Mouse (Mus musculus): ENCODE measurements around the gene Lrrc56. TPM values are rescaled to one million over a fixed set of nuclear protein-coding genes. Genes with fewer than 3 reads are reported as not detected.

Lrrc56 gene
- total and polyA plus RNA-seq, 3 experiments = 0.46 to 1.4 (median 0.93) TPM

- peak; percentile 96 for DNase-seq (ENCODE audit: extremely low read depth)
- no peak for TF ChIP-seq ZKSCAN1 (IDR thresholded peaks at IDR 0.05; ENCODE audit: borderline replicate concordance, low read depth, low read length)
- TF ChIP-seq SIN3A (IDR thresholded peaks at IDR 0.05; ENCODE audit: low read length) = peak; percentile 85; the same call in 1 of the 2 replicates
- TF ChIP-seq POLR2A (IDR thresholded peaks at IDR 0.05; ENCODE audit: low read depth, low read length) = peak; percentile 30; the same call in 1 of the 2 replicates
- no peak for TF ChIP-seq MEF2A (IDR thresholded peaks at IDR 0.05; ENCODE audit: borderline replicate concordance, low read depth, low read length)
- TF ChIP-seq MXI1 (IDR thresholded peaks at IDR 0.05; ENCODE audit: low read depth, low read length) = peak; percentile 99
- no peak for TF ChIP-seq ZC3H11A (IDR thresholded peaks at IDR 0.05; ENCODE audit: low read depth, low read length)
- TF ChIP-seq IRF4 (IDR thresholded peaks at IDR 0.05; ENCODE audit: low read depth, low read length) = no peak
- no peak for TF ChIP-seq USF2 (conservative IDR thresholded peaks at IDR 0.05; ENCODE audit: low read depth, low read length)
- peak; percentile 12; the same call in 1 of the 2 replicates for TF ChIP-seq HCFC1 (IDR thresholded peaks at IDR 0.05; ENCODE audit: low read depth, low read length)
- peak; percentile 59; the same call in 1 of the 2 replicates for TF ChIP-seq ELF1 (IDR thresholded peaks at IDR 0.05; ENCODE audit: low read depth, low read length)
- TF ChIP-seq EP300 (IDR thresholded peaks at IDR 0.05; ENCODE audit: low read length) = no peak
- no peak for TF ChIP-seq TBP (conservative IDR thresholded peaks at IDR 0.05; ENCODE audit: low read depth, low read length)
- no peak for TF ChIP-seq RAD21 (IDR thresholded peaks at IDR 0.05; ENCODE audit: low read depth, low read length)
- no peak for TF ChIP-seq TCF12 (IDR thresholded peaks at IDR 0.05; ENCODE audit: low read depth, low read length)
- TF ChIP-seq UBTF (IDR thresholded peaks at IDR 0.05; ENCODE audit: low read depth, low read length) = no peak
- no peak for TF ChIP-seq KAT2A (IDR thresholded peaks at IDR 0.05; ENCODE audit: insufficient replicate concordance, low read length)
- TF ChIP-seq NRF1 (IDR thresholded peaks at IDR 0.05; ENCODE audit: low read depth, low read length) = no peak
- TF ChIP-seq BHLHE40 (IDR thresholded peaks at IDR 0.05; ENCODE audit: low read depth, low read length) = no peak
- no peak for TF ChIP-seq JUN (IDR thresholded peaks at IDR 0.05; ENCODE audit: insufficient read depth, low read depth, low read length)
- no peak for TF ChIP-seq MYC (IDR thresholded peaks at IDR 0.05; ENCODE audit: low read depth, low read length)
- peak; percentile 52 for TF ChIP-seq ZNF384 (IDR thresholded peaks at IDR 0.05; ENCODE audit: low read depth, low read length)
- no peak for TF ChIP-seq ETS1 (conservative IDR thresholded peaks at IDR 0.05; ENCODE audit: low read depth, low read length)
- no peak for TF ChIP-seq POLR2AphosphoS2 (IDR thresholded peaks at IDR 0.05; ENCODE audit: low read depth, low read length)
- Histone ChIP-seq H3K9me3 (replicated peaks; ENCODE audit: low read length) (no peaks in the 10 kb centered on the region), H3K27ac (ENCODE audit: insufficient read depth, low read depth) (no peak overlapping the region), H3K4me2 (ENCODE audit: insufficient read depth, low read depth, poor library complexity, severe bottlenecking) (peak overlapping the region; percentile 86), H3K9ac (ENCODE audit: insufficient read depth, low read depth) (peak overlapping the region; percentile 56), H3K4me3 (replicated peaks in 1 of 3; ENCODE audit: low read depth in 2 of 3, low read length in 2 of 3, poor library complexity in 1 of 3) (peak overlapping the region; percentile 68 to 87 (median 85)), H3K36me3 (replicated peaks in 1 of 2; ENCODE audit: control insufficient read depth in 1 of 2, insufficient read depth in 1 of 2, low read length in 1 of 2) (peaks cover 25 to 27% of the 10 kb centered on the region in 2 experiments), H3K4me1 (ENCODE audit: control insufficient read depth in 1 of 2, insufficient read depth in 2 of 2) (peaks cover 6 to 18% of the 10 kb centered on the region in 2 experiments), H3K27me3 (replicated peaks) (no peaks in the 10 kb centered on the region), H3K79me2 (replicated peaks; ENCODE audit: control insufficient read depth, extremely low read depth, insufficient read depth, poor library complexity, severe bottlenecking) (no peaks in the 10 kb centered on the region)
- dilution Hi-C loops (cut with MboI; ENCODE audit: extremely low pct_ligation_motif_present, extremely low pct_unique_long_range_greater_than_20kb, low sequenced_read_pairs) (no loop called here), in situ Hi-C loops (cut with MboI; ENCODE audit: low pct_ligation_motif_present, low pct_unique_long_range_greater_than_20kb, low sequenced_read_pairs) (no loop called here)
These were observed 873 bp downstream of the Lrrc56 start for GRCm38 (mm10) chr7:141194830-141195229.

Data from CH12.LX (cell line).